Mouse (Mus musculus) adrenal gland (tissue): ENCODE results near the gene Guca2a.
"Not testable (repeated sequence)": the region's sequence is repeated elsewhere in the genome, so short reads cannot be mapped to it uniquely, and the experiment has no call there.

Source experiments
- intact Hi-C: fragments of 180-260 bp; cut with DNase I; formaldehyde crosslinking; loops from one replicate; pipeline ENCODE4 v1.15.1; 2025
- long read RNA-seq, 2 experiments: library from polyadenylated mRNA; unstranded; transcript quantifications; one replicate each; pipeline ENCODE4 v2.0.0; 2020; ENCODE audit warnings: borderline replicate concordance in 1 of 2; ENCODE audit not compliant: insufficient replicate concordance in 1 of 2

Gene Guca2a
- long read RNA-seq, experiment 1, partial matches to known transcripts: 0 of 1 reads
- long read RNA-seq, experiment 1, other reads (novel, unspliced or antisense): 0 of 1 reads
- long read RNA-seq, experiment 2: 0 reads

GRCm38 (mm10) chr4:119637176-119637845 is at the start of gene Guca2a:
Gene Guca2a, plus strand, starts transcription at chr4:119637704.
- intact Hi-C loops: no loop called here

- intact Hi-C loops: no loop called here
These were observed 49.5 kb upstream of the Guca2a start for GRCm38 (mm10) chr4:119588037-119588436.

- intact Hi-C loops: no loop called here
These were observed 48.1 kb upstream of the Guca2a start for GRCm38 (mm10) chr4:119589423-119589822.

GRCm38 (mm10) chr4:119590027-119590426 is 47.5 kb upstream of the Guca2a start:
- intact Hi-C loops: no loop called here

- intact Hi-C loops: no loop called here
These were observed 45.0 kb upstream of the Guca2a start for GRCm38 (mm10) chr4:119592479-119592878.

- intact Hi-C loops: no loop called here
These were observed 43.2 kb upstream of the Guca2a start for GRCm38 (mm10) chr4:119594331-119594730.

GRCm38 (mm10) chr4:119599605-119600004 is 37.9 kb upstream of the Guca2a start:
- intact Hi-C loops: no loop called here

- intact Hi-C loops: no loop called here
These were observed 28.0 kb upstream of the Guca2a start for GRCm38 (mm10) chr4:119609488-119609887.

GRCm38 (mm10) chr4:119614078-119614477 is 23.4 kb upstream of the Guca2a start:
- intact Hi-C loops: no loop called here

GRCm38 (mm10) chr4:119614724-119615123 is 22.8 kb upstream of the Guca2a start:
- intact Hi-C loops: no loop called here

GRCm38 (mm10) chr4:119626081-119626645 is 11.3 kb upstream of the Guca2a start:
- intact Hi-C loops: no loop called here

GRCm38 (mm10) chr4:119626876-119627275 is 10.6 kb upstream of the Guca2a start:
- intact Hi-C loops: no loop called here

GRCm38 (mm10) chr4:119627317-119627716 is 10.2 kb upstream of the Guca2a start:
- intact Hi-C loops: no loop called here

GRCm38 (mm10) chr4:119628363-119628762 is 9.1 kb upstream of the Guca2a start:
- intact Hi-C loops: not testable (repeated sequence)

- intact Hi-C loops: loop anchor here (5.0 kb wide), 1 partner anchor 36 kb away; no protein-coding TSS in a partner anchor
These were observed 6.2 kb upstream of the Guca2a start for GRCm38 (mm10) chr4:119631115-119631919.

- intact Hi-C loops: loop anchor here (5.0 kb wide), 1 partner anchor 35 kb away; no protein-coding TSS in a partner anchor
These were observed 4.8 kb upstream of the Guca2a start for GRCm38 (mm10) chr4:119632721-119633120.

GRCm38 (mm10) chr4:119633342-119633741 is 4.2 kb upstream of the Guca2a start:
- intact Hi-C loops: loop anchor here (5.0 kb wide), 1 partner anchor 34 kb away; no protein-coding TSS in a partner anchor

GRCm38 (mm10) chr4:119633948-119634347 is 3.6 kb upstream of the Guca2a start:
- intact Hi-C loops: loop anchor here (5.0 kb wide), 1 partner anchor 33 kb away; no protein-coding TSS in a partner anchor

GRCm38 (mm10) chr4:119634908-119635660 is 2.4 kb upstream of the Guca2a start:
- intact Hi-C loops: loop anchor here (5.0 kb wide), 1 partner anchor 32 kb away; no protein-coding TSS in a partner anchor

GRCm38 (mm10) chr4:119635686-119636085 is 1.8 kb upstream of the Guca2a start:
- intact Hi-C loops: no loop called here

- intact Hi-C loops: no loop called here
These were observed 773 bp upstream of the Guca2a start for GRCm38 (mm10) chr4:119636731-119637130.
